Mouse (Mus musculus) heart, postnatal 0 days (tissue): Measurements from ENCODE around the gene Akt1. TPM values are rescaled to one million over a fixed set of nuclear protein-coding genes. Genes with fewer than 3 reads are reported as not detected.
A peak's percentile ranks its signal among the peaks of the same experiment; 100 is the strongest.

Experiments
- ATAC-seq: fragments of 200-750 bp; cut with Nextera tagmentation; 2 replicates; pipeline ENCODE4 v1.8.0; 2017; ENCODE audit warnings: low read depth, moderate number of reproducible peaks, moderate library complexity; ENCODE audit not compliant: insufficient read depth
- DNase-seq: peaks from one replicate; pipeline ENCODE4 v3.0.0-alpha.2; 2016; ENCODE audit warnings: low spot score
- H3K27ac ChIP-seq: fragments of 300-500 bp; sonication (generic); 2 replicates; pipeline ENCODE4 v1.5.1; 2014; ENCODE audit warnings: low read depth, mild to moderate bottlenecking
- H3K27me3 ChIP-seq: fragments of 300-500 bp; sonication (generic); 2 replicates; pipeline ENCODE4 v1.6.1; 2014; ENCODE audit warnings: low read length, mixed read lengths; ENCODE audit not compliant: control insufficient read depth, insufficient read depth
- H3K36me3 ChIP-seq: fragments of 300-500 bp; sonication (generic); replicated peaks from 2 replicates; pipeline ENCODE4 v1.6.1; 2014; ENCODE audit warnings: low read length, mixed read lengths; ENCODE audit not compliant: control insufficient read depth, insufficient read depth
- H3K4me1 ChIP-seq: fragments of 300-500 bp; sonication (generic); 2 replicates; pipeline ENCODE4 v1.6.1; 2014; ENCODE audit warnings: antibody characterized with exemption; ENCODE audit not compliant: control insufficient read depth, insufficient read depth
- H3K4me2 ChIP-seq: fragments of 300-500 bp; sonication (generic); 2 replicates; pipeline ENCODE4 v1.6.1; 2014; ENCODE audit warnings: low read depth, mild to moderate bottlenecking, low read length, moderate library complexity
- H3K4me3 ChIP-seq: fragments of 300-500 bp; sonication (generic); 2 replicates; pipeline ENCODE4 v1.5.1; 2014; ENCODE audit warnings: low read depth, low read length
- H3K9ac ChIP-seq: fragments of 300-500 bp; sonication (generic); replicated peaks from 2 replicates; pipeline ENCODE4 v1.6.1; 2014; ENCODE audit warnings: low read depth, low read length, mixed read lengths
- H3K9me3 ChIP-seq: fragments of 300-500 bp; sonication (generic); replicated peaks from 2 replicates; pipeline ENCODE4 v1.6.1; 2016; ENCODE audit warnings: low read length; ENCODE audit not compliant: control insufficient read depth
- CTCF ChIP-seq: IDR thresholded peaks from 2 replicates; pipeline ENCODE4 v1.5.1; 2016; ENCODE audit warnings: antibody characterized with exemption, control low read depth, low read depth
- EP300 ChIP-seq: IDR thresholded peaks from 2 replicates; pipeline ENCODE4 v1.6.1; 2016; ENCODE audit warnings: antibody characterized with exemption, low read depth
- WGBS: fragments of 180-500 bp; shearing (Covaris S2); extraction: QIAGEN DNeasy Blood & Tissue Kit; methylation state at CpG from one replicate; pipeline ENCODE4 v1.1.7; 2014; 5-methylcytosine and 5-hydroxymethylcytosine counted together
- microRNA-seq: library from miRNA; unstranded; fragments of <30 nt; microRNA quantifications from one replicate; pipeline ENCODE4, GENCODE M21; 2016
- polyA plus RNA-seq: library from polyadenylated mRNA; unstranded; fragments of >200 nt; fragmentation: Nextera tagmentation; extraction: Ambion mirVana; gene quantifications from 2 replicates; pipeline ENCODE4 v1.2.1, GENCODE M21; 2015
- total RNA-seq: library from RNA; depleted of rRNA; stranded (reverse); fragments of >200 nt; gene quantifications from 2 replicates; pipeline ENCODE4 v1.2.3, GENCODE M21; 2014; ENCODE audit warnings: low replicate concordance; rRNA removed

Akt1 gene
- total and polyA plus RNA-seq, 2 experiments from 2014 or later = 70.9 to 206 TPM

- no peaks in the 10 kb centered on the region for H3K27me3 ChIP-seq
- ATAC-seq = peak; percentile 18; the same call in 1 of the 2 replicates
These were observed 69.7 kb downstream of the Akt1 start for GRCm38 (mm10) chr12:112604709-112605649.

GRCm38 (mm10) chr12:112604022-112604421 lies 70.7 kb downstream of the Akt1 start:
- Histone ChIP-seq H3K4me3 (no peak overlapping the region), H3K9ac (no peak overlapping the region), H3K27me3 (no peaks in the 10 kb centered on the region), H3K4me1 (peaks cover 3% of the 10 kb centered on the region; the same call in 1 of the 2 replicates), H3K36me3 (peaks cover 31% of the 10 kb centered on the region), H3K27ac (no peak overlapping the region), H3K4me2 (no peak overlapping the region), H3K9me3 (no peaks in the 10 kb centered on the region)
- TF ChIP-seq EP300 (no peak), CTCF (no peak)
- DNase-seq = no peak
- WGBS = 69% methylated on average over 5 of the region's 5 CpGs
- ATAC-seq = no peak

More at GRCm38 (mm10) chr12:112604709-112605649, 69.7 kb downstream of the Akt1 start:
- no peak overlapping the region for H3K27ac ChIP-seq
- no peak for DNase-seq
- no peak overlapping the region for H3K9ac ChIP-seq
- H3K36me3 ChIP-seq = peaks cover 32% of the 10 kb centered on the region
- H3K4me3 ChIP-seq = no peak overlapping the region
- 67% methylated on average over 20 of the region's 20 CpGs for WGBS
- H3K9me3 ChIP-seq = no peaks in the 10 kb centered on the region
- TF ChIP-seq EP300 (no peak), CTCF (peak; percentile 40; the same call in 1 of the 2 replicates)
- peaks cover 3% of the 10 kb centered on the region; the same call in 1 of the 2 replicates for H3K4me1 ChIP-seq
- H3K4me2 ChIP-seq = no peak overlapping the region

Small RNAs within 50 kb of the gene (microRNA-seq; reads per million reads assigned to microRNA genes)
- 0.71 reads per million for gene Mir6939

Other genes starting within 250 kb of the Akt1 start
- gene A530016L24Rik, start 185.4 kb downstream of the Akt1 start, total RNA-seq = 9.9 and 14.1 TPM in 2 replicates
- gene A530016L24Rik, start 185.4 kb downstream of the Akt1 start, polyA plus RNA-seq = 6.0 and 6.9 TPM in 2 replicates
- gene Tmem179, start 158.1 kb downstream of the Akt1 start, total RNA-seq = 0.85 TPM in 1 of 2 replicates, not detected in the other
- 0.14 and 0.27 TPM in 2 replicates for gene Tmem179, start 158.1 kb downstream of the Akt1 start, polyA plus RNA-seq
- gene Inf2, start 86.1 kb downstream of the Akt1 start, total RNA-seq = 15.1 and 17.1 TPM in 2 replicates
- gene Inf2, start 86.1 kb downstream of the Akt1 start, polyA plus RNA-seq = 1.8 and 2.7 TPM in 2 replicates
- 86.8 and 106 TPM in 2 replicates for gene Adssl1, start 54.8 kb downstream of the Akt1 start, total RNA-seq
- 159 and 176 TPM in 2 replicates for gene Adssl1, start 54.8 kb downstream of the Akt1 start, polyA plus RNA-seq
- 92.0 and 107 TPM in 2 replicates for gene Siva1, start 30.2 kb downstream of the Akt1 start, total RNA-seq
- gene Siva1, start 30.2 kb downstream of the Akt1 start, polyA plus RNA-seq = 62.2 and 71.1 TPM in 2 replicates
- 3.2 and 18.3 TPM in 2 replicates for gene Zbtb42, start 3.9 kb upstream of the Akt1 start, total RNA-seq
- gene Zbtb42, start 3.9 kb upstream of the Akt1 start, polyA plus RNA-seq = 4.6 TPM in 2 replicates
- 10.1 and 17.6 TPM in 2 replicates for gene Cep170b, start 45.6 kb upstream of the Akt1 start, total RNA-seq
- gene Cep170b, start 45.6 kb upstream of the Akt1 start, polyA plus RNA-seq = 1.8 and 2.4 TPM in 2 replicates
- 6.8 and 7.2 TPM in 2 replicates for gene Pld4, start 85.8 kb upstream of the Akt1 start, total RNA-seq
- gene Pld4, start 85.8 kb upstream of the Akt1 start, polyA plus RNA-seq = 3.4 and 4.7 TPM in 2 replicates
- gene Ahnak2, start 127.8 kb upstream of the Akt1 start, total RNA-seq = 6.8 and 10.5 TPM in 2 replicates
- 2.3 and 2.4 TPM in 2 replicates for gene Ahnak2, start 127.8 kb upstream of the Akt1 start, polyA plus RNA-seq
- gene Clba1, start 134.1 kb upstream of the Akt1 start, total RNA-seq = 7.1 and 9.4 TPM in 2 replicates
- gene Clba1, start 134.1 kb upstream of the Akt1 start, polyA plus RNA-seq = 6.7 and 8.2 TPM in 2 replicates
- gene Cdca4, start 154.5 kb upstream of the Akt1 start, total RNA-seq = 27.7 and 32.2 TPM in 2 replicates
- 18.6 and 19.1 TPM in 2 replicates for gene Cdca4, start 154.5 kb upstream of the Akt1 start, polyA plus RNA-seq
- 0.38 TPM in 1 of 2 replicates, not detected in the other for gene Gpr132, start 193.3 kb upstream of the Akt1 start, total RNA-seq
- 0.04 TPM in 1 of 2 replicates, not detected in the other for gene Gpr132, start 193.3 kb upstream of the Akt1 start, polyA plus RNA-seq